Mouse (Mus musculus) left cerebral cortex, postnatal 25 days (tissue): ENCODE results near the gene Notch3. TPM values are rescaled to one million over a fixed set of nuclear protein-coding genes. Genes with fewer than 3 reads are reported as not detected.
A peak's percentile ranks its signal among the peaks of the same experiment; 100 is the strongest.
"Not testable (repeated sequence)": the region's sequence is repeated elsewhere in the genome, so short reads cannot be mapped to it uniquely, and the experiment has no call there.

Source experiments
- DNase-seq, 2 experiments: peaks; one replicate each; pipeline ENCODE4 v3.0.0; 2022; ENCODE audit warnings: low spot score in 2 of 2, mixed read lengths in 1 of 2
- intact Hi-C: fragments of 180-260 bp; cut with DNase I; formaldehyde crosslinking; loops from one replicate; pipeline ENCODE4 v1.15.1; 2025
- total RNA-seq, 2 experiments: library from RNA; stranded (reverse); gene quantifications; 2 replicates each; pipeline ENCODE4 v1.2.3; 2021

Notch3 gene
- total RNA-seq, 2 experiments from 2014 or later: 7.5 to 10.0 TPM

GRCm38 (mm10) chr17:32107877-32108276 lies 58.8 kb downstream of the Notch3 start:
- intact Hi-C loops: no loop called here
- no peak for DNase-seq

DNA sequence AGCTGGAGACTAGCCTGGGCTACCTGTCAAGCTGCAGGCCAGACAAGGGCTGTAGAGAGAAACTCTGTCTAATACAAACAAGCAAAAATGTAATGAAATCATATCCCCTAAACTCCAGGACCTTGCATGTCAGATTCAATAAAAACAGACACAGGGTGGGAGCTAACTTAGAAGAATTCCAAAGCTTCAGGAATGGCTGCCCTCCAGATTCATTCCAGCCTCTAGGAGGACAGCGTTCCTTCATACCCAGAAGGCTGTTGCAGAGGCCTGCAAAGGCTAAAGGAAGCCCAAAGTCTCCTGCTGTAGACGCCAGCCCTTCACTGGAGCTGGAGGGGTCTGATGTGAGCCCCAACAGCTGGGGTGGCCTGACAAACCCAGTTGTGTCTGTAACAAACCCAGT lies 60.3 kb downstream of the Notch3 start:
- no peak for DNase-seq
- intact Hi-C loops: no loop called here

- intact Hi-C loops: no loop called here
- DNase-seq: no peak
These were observed 63.6 kb downstream of the Notch3 start for GRCm38 (mm10) chr17:32103054-32103453.

DNA sequence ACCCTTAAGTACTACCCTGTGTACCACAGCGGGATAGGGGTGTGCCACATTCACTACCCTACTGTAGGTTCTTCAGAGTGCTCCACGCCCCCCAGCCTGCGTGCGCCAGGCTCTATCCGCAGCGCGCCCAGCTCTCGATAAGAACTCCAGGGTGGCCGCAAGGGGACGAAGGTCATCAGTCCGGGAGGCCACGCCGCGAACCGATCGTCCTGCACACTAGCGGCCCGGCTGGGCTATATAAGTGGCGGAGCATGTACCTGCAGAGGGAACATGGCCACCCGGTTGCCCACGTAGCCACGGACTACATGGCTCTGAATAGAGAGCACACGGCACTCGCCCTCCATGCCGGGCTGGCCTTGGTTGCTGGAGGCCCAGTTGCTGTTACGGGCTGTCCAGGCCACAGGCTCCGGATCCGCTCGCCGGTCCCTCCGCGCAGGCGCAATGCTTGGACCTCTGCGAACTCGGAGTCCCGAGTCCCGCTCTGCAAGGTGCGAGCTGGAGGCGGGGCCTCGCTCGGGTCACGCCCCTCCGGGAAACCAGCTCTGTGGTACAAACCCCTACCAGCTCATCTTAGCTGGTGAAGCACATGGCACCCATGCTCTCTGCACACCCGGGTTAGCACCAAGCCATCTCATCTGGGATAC lies 66.6 kb downstream of the Notch3 start:
- intact Hi-C loops: no loop called here
- DNase-seq: no peak

DNA sequence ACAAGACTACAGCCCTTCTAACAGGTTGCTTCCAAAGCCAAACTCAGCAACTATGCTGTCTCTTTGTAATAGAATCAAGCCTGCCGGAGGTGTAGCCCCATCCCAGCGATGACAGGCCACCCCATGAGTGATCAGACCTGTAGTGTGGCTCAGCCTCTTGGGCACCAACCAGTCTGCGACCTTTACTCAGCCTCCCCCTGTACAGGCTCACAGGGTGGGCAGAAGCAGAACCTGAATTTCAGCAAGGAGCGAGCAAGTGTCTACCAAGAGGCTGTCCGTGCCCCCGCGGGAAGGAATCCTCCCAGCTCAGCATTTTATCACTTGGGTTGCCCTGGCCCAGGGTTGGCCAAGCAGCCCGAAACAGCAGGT lies 67.1 kb downstream of the Notch3 start:
- DNase-seq: no peak
- intact Hi-C loops: no loop called here

DNA sequence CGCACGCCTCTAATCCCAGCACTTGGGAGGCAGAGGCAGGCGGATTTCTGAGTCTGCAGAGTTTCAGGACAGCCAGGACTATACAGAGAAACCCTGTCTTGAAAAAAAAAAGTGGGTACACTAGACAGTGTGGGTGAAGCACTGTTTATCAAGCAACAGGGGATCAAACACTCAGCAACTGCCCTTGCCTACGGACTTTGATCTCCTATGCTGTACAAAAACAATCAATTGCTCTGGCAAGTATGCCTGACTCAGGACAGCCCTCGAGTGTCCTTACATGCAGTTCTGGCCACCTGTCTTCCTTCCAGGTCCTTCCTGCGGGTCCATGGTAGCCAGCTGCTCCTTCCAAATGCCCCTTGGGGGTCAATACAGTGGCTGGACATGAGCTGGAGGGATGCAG lies 67.7 kb downstream of the Notch3 start:
- intact Hi-C loops, DNase-seq: not testable (repeated sequence)

DNA sequence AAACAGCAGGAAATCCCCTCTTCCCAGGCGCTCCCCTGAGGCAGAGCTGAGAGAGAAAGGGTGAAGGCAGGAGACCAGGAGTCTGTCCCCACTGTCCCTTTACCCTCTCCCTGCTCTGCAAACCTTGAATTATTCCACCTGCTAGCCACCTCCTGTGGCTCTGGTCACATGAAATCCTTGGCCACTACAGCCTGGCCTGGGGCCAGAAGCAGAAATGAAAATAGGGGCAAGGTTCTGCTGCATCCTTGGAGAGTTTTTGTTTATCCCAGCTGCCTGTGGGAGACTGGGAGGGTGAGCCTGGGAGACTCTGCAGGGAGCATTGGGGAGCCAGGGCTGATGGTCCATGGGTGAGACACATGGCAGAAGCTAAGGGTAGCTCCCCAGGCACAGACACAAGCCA lies 69.0 kb downstream of the Notch3 start:
- DNase-seq: no peak
- intact Hi-C loops: no loop called here

GRCm38 (mm10) chr17:32092895-32093294 lies 73.8 kb downstream of the Notch3 start:
- DNase-seq: no peak

DNA sequence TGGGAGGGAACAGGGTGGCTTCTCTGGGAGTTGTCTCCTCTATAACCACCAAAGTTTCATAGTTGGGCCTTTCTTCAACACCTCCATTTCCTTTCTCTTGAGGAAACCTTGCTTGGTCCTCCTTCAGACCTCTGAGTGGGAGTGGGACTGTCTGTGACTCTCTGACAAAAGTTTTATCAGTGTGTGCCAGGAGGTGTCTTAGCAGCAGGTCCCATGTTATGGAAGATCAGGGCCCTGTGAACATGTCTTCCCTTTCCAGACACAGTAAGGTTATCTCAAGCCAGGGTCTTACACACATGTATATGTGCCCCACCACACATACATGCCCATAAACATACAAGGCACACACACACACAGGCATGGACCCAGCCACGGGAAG lies 74.4 kb downstream of the Notch3 start:
- no peak for DNase-seq
- intact Hi-C loops: no loop called here

More at GRCm38 (mm10) chr17:32092895-32093294, 73.8 kb downstream of the Notch3 start:
- intact Hi-C loops: no loop called here

DNA sequence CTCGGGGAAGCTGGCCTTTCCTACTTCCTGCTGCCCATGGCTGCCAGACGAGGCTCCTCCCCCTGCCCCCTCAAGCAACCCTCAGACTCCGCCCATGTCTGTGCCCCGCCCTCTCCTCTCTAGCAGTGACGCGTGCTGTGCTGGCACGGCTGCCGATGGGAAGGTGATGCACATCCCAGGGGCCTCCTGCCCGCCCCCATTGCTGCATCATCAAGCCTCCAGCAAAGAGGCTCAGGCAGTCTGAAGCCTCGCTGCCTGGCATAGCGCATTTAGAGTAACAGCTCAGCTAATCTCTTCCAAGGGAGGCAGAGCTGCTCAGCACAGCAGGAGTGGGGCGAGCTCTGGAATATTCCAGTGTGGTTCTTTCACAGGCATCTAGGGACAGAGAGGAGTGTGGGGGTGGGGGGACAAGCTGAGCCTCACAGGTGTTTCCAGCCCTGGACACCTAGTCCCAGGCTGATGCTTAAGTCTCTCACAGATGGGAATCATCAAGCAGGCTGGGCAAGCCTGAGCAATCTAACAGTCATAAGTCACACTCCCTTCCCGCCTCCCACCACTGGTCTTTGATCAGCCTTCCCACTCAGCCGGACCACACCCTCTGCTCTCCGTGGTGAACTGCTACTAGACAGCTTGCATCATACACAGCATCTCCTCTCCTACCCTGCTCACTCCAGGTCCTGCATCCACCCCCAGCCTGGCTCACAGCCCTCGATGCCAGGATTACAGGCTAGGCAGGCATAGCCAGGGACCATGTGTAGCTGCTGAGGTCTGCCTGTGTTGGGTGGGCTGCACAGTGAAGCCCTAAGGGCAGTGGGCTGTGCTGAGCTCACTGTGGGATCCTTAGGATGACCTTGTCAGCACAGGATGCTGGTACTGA lies 75.0 kb downstream of the Notch3 start:
- DNase-seq: peak; percentile 72 to 91
- intact Hi-C loops: not testable (repeated sequence)

DNA sequence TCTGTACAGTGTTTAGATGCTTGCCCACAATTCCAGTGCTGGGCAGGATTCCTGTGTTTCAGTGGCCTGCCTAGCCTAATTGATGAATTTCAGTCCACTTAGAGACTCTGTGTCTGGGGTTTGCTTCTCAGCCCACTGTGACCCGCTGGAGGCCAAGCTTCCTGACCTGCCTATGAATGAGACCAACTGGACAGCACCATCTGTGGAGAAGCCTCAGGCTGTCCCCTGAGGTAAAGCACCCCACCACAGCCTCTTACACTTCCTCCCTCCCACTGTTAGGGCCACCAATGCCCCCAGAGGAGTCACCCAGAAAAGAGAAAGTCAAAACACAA lies 75.7 kb downstream of the Notch3 start:
- intact Hi-C loops: no loop called here
- no peak for DNase-seq

- DNase-seq: no peak
- intact Hi-C loops: no loop called here
These were observed 79.6 kb downstream of the Notch3 start for GRCm38 (mm10) chr17:32087069-32087468.

- intact Hi-C loops: no loop called here
- no peak for DNase-seq
These were observed 83.3 kb downstream of the Notch3 start for GRCm38 (mm10) chr17:32083351-32083750.

DNA sequence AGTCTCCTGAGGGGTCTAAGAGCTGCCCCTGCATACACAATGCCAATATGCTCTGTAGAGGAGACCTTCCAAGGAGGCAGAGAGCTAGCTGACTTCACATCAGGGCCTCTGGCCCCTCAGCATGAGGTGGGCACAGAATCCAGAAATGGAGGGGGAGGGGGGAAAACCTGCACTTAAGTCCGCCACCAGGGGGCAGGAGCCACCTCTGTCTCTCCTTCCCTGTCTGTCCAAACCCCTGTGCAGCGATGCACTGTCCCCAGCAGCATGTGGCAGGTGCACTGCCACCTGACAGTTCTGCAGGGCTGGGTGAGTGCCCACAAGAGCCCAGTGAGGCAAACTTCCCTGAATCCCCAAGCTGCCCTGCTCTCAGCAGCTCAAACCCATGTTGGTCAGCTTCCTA lies 91.5 kb downstream of the Notch3 start:
- peak; percentile 24 to 28 for DNase-seq
- intact Hi-C loops: loop anchor here (2.0 kb wide), 1 partner anchor 134 kb away; no protein-coding TSS in a partner anchor

DNA sequence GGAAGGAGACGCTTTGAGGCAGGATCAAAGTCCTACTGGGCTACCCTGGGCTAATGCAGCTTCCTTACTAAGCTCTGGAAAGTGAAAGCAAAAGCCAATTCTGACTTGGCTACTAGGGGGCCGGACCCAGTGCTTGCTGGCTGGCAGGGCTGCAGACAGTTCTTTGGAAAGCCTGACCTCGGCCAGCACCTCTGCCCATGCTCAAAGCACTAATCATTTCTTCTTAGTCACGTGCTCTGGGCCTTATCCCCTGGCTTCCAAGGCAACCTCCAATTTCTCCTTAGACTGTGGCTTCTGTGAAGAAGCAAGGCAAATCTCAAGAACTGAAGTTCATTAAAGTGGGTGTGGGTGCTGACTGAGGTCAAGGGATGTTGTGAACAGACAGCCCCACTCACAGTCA lies 92.0 kb downstream of the Notch3 start:
- no peak for DNase-seq
- intact Hi-C loops: loop anchor here (2.0 kb wide), 1 partner anchor 134 kb away; no protein-coding TSS in a partner anchor

DNA sequence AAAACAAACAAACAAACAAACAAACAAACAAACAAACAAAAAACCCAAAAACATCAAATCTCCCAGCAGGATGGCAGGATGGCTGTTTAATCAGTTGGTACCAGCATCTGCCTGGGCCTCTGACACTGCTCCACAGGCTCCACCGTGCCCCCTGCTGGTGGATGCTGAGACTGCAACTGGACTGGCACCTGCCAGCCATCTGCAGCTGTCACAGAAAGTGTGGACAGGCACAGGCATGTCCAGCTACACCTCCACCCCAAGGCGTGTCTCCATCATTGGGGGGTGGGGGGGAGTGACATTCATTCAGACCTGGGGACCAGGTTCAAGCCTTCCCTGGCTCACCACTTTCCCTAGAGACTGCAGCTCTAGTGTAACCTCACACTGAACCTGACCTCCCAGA lies 93.3 kb downstream of the Notch3 start:
- peak; percentile 77 for DNase-seq
- intact Hi-C loops: loop anchor here (1.0 to 2.0 kb wide), 2 partner anchors 46 to 389 kb away; no protein-coding TSS in a partner anchor

Other genes with a start within 250 kb of the Notch3 start
- 10 to 100 TPM; 15.8 to 19.8 TPM for gene Rrp1b, start 130.8 kb downstream of the Notch3 start, total RNA-seq
- gene Hsf2bp, start 130.5 kb downstream of the Notch3 start, total RNA-seq: 1 to 10 TPM in 1 of 2 experiments, under 1 TPM in 1; 0.62 to 1.1 TPM
- under 1 TPM; 0.39 to 0.48 TPM for gene Ephx3, start 22.7 kb upstream of the Notch3 start, total RNA-seq
- 100 to 1,000 TPM; 117 to 130 TPM for gene Brd4, start 117.9 kb upstream of the Notch3 start, total RNA-seq
- gene Akap8, start 154.4 kb upstream of the Notch3 start, total RNA-seq: 10 to 100 TPM; 71.1 to 94.8 TPM
- 100 to 1,000 TPM; 179 to 230 TPM for gene Akap8l, start 183.8 kb upstream of the Notch3 start, total RNA-seq
- gene Wiz, start 222.6 kb upstream of the Notch3 start, total RNA-seq: 10 to 100 TPM; 55.0 to 56.7 TPM
- 1 to 10 TPM; 3.9 to 4.1 TPM for gene Rasal3, start 236.7 kb upstream of the Notch3 start, total RNA-seq